Mouse (Mus musculus) adrenal gland, postnatal 4 days (tissue): ENCODE measurements around the gene Mgrn1. TPM values are rescaled to one million over a fixed set of nuclear protein-coding genes. Genes with fewer than 3 reads are reported as not detected.

Experiments
- DNase-seq, 2 experiments: peaks; one replicate each; pipeline ENCODE4 v3.0.0; 2021 to 2022; ENCODE audit warnings: low spot score in 2 of 2, mixed read lengths in 2 of 2
- total RNA-seq, 2 experiments: library from RNA; stranded (reverse); gene quantifications; 2 replicates each; pipeline ENCODE4 v1.2.3; 2021

Mgrn1 gene
- total RNA-seq, 2 experiments from 2014 or later: 91.7 to 96.1 TPM

DNA sequence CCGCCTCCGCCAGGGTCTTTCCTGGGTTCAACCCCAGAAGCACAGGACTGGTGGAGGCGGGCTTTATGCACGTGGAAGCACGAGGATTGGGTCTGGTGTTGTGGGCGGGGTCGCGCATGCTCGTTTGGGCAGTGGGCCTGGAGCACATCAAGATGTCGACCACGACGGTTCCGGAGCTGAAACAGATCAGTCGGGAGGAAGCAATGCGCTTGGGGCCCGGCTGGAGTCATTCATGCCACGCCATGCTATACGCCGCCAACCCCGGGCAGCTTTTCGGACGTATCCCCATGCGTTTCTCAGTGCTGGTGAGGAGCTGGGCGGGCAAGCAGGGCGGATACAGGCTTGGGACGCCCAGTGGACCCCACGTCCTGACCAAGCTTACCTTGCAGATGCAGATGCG, 52.9 kb downstream of the Mgrn1 start:
- DNase-seq: peak; percentile 95

DNA sequence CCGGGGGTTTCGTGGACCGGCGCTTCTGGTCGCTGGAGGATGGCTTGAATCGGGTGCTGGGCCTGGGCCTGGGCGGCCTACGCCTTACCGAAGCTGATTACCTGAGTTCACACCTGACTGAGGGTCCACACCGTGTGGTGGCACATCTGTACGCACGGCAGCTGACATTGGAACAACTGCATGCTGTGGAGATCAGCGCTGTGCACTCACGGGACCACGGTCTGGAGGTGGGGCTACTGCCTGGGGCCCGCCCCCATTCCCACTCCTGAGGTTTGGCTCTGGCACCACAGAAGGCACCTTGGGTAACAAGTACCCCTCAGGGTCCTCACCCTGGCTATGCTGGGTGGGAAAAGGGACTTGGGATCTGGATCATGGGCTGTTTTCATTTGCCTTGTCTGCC, 53.4 kb downstream of the Mgrn1 start:
- no peak for DNase-seq

DNA sequence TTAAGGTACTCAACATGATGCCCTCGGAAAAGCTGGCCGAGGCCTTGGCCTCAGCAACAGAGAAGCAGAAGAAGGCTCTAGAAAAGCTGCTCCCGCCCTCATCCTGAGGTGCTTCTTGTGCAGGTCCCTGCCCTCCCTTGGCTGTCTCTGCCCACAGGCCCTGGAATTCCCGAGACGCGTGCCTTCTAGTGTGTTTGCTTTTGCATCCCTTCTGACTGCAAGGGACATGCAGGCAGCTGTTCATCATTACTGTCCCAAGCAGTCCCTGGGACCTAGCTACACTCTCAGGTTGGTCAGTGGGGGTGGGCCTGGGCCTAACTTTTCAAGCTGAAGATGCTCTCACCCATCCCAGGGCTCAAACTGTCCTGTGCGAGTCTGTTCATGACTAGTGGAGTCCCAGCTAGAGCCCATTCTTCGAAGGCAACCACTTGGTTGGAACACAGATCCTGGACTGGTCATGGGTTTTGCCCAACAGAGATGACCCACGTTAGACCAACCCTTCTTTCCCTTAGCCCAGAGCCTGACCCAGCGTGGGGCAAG, 54.3 kb downstream of the Mgrn1 start:
- no peak for DNase-seq

DNA sequence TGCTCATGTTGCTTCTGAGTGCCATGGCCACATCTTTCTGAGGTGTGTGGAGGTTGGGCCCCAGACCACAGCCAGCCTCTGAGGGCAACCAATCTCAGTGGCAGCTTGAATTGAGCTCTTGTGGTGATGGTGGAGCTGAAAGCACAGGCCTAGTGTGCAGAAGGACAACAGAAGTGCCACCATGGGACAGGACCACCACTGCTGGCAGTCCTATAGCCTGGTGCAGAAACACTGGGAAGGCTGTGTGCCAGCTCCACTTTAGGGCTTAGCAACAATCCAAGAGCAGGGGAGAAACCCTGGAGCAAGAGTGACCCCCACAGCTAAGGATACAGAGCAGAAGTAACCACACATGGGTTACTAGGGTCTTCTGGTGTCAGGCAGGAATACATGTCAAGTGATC, 55.0 kb downstream of the Mgrn1 start:
- DNase-seq: no peak

DNA sequence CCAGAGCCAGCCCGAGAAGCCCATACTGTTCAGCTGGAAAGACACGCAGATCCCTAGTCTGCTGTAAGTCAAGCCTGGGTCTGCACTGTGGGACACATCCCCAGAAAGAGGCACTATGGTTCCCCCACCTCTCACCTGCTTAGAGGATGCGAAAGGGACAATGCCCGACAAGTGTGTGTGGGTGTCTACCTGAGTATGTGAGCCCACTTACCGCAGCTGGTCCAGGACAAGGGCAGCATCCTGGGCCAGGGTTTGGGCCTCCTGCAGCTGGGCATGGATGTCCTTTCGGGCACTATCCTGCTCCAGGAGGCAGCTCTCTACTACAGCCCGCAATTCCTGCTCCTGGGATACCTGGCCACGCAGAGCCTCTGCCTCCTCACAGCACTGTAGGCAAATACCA, 56.8 kb downstream of the Mgrn1 start:
- DNase-seq: no peak

DNA sequence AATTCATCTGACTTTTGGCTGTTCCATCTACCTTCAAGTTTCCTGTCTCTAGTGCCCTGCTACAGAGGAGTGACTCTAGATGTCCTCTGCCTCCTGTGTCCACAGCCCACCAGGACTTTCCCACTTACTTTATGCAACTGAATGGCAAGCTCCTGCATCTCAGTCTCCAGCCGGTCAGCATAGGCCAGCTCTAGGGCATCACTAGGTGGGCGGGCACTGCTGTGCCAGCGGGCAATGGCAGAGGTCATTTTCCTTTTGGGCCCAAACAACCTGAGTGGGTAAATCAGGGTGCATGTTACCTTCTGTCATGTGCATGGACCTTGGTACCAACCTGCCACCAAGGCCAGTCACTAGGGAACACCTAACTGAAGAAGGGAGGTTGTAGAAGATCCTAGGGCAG, 57.4 kb downstream of the Mgrn1 start:
- DNase-seq: no peak

DNA sequence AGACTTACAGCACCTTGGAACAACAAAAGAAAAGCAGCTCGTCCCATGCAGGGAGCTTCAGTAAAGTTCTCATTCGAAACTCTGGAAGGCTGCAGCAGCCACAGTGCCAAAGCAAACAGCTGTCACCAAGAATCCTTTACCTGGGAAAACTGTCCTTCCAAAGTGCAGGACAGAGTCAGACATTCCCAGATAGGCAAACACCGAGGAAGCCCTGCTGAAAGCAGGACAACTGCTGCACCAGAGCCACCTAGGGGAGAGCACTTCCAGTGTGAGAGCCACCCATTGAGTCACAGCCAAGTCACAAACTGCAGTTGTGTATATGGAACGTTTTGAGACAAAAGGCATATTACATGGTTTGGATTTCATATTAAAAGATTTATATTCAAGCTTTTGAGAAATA, 59.4 kb downstream of the Mgrn1 start:
- no peak for DNase-seq

DNA sequence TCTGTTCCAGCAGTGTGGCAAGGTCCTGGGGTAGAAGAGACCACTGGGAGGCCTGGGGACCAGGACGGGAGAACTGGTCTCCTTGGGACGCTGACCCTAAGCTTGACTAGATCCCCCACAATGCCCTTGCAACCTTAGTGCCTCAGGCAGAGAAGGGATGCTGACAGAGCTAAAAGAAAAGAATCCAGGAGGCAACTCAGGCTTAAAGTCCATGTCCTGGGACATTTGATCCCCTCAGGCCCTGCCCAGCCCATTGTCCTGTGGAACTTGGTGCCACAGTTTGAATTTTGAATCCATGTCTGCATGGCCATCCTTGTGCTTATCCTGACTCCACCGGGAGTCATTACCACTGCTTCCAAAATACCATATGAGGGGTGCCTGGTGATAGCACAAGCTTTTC, 60.1 kb downstream of the Mgrn1 start:
- no peak for DNase-seq

DNA sequence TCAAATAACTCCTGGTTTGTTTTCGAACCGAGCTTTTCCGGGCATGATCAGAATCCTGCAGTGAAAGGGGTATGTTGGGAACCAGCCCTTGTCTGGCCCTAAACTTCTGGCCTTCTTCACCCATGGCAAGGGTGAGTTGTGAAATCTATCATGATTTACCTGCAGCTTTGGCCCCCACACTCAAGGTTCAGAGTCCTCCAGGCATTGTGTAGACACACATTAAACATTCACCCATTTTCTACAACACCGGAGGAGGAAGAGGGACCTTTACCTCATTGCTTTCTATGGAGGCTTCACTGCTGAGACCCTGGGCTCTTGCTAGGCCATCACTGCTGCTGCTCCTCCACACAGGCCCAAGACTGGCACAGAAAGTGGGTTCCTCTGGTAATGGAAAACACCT, 61.3 kb downstream of the Mgrn1 start:
- DNase-seq: no peak

DNA sequence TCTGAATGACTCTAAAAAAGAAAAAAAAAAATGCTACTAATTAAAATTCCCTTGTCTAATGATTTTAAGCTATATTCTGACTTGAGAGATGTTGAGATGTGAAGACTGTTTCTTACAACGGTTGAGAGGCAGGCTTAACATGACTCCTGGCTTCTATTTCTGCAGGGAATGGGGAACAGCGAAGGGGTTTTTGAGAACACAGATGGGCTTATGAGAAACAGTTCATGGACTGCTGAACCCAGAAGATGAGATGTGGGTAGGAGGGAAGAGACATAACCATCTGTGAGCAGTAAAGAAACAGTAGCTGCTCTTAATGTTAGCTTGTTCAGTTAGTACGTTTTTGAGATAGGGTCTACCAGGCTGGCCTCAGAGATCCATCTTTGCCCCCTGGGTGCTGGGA, 70.6 kb downstream of the Mgrn1 start:
- no peak for DNase-seq

DNA sequence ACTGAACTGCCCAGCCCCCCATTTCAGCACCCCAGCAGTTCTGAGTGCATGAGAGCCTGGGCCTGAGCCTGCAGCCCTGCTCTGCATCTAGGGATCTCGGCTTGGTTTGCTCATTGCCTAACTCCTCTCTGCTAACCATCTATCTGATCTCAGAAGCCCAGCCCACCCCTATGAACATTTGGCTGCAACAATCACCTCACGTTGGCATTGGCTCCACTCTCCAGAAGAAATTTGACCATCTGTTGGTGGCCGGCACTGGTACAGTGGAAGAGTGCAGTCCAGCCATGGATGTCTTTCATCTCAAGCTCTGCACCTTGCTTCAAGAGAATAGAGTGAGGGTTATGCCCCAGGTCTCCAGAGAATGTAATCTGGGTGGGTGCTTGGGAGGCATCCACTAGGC, 71.4 kb downstream of the Mgrn1 start:
- DNase-seq: no peak

DNA sequence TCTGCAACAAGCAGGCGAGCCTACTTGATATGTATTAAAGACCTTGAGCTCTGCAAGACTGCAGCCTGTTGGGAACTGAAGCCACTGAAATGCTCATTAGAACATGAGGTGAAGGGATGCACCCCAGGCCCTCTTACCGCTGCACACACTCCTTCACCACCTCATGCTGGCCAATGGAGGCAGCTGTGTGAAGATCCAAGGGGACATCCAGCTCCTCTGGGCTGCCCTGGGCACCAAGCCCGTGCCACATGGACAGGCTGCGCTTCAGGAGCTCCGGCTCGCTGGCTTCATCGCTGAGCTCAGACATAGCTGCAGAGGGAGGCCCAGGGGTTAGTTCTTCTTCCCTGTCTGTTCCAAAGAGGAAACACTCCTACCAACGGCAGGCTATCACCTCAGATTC, 74.2 kb downstream of the Mgrn1 start:
- no peak for DNase-seq

DNA sequence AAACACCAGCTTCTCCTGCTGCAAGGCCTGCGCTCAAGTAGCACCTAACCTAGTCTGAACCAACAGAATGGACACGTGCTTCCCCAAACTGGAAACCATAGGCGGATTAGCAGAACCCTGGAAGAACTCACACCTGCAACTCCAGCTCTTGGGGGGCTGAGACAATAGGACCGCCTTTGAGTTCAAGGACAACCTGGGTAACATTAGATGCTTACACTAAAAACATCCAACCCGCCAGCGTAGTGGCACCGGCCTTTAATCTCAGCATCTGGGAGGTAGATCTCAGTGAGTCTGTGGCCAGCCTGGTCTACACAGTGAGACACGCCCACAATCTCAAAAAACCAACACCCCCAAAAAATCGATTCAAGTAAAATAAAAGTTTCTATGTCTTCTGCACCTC, 77.3 kb downstream of the Mgrn1 start:
- no peak for DNase-seq

DNA sequence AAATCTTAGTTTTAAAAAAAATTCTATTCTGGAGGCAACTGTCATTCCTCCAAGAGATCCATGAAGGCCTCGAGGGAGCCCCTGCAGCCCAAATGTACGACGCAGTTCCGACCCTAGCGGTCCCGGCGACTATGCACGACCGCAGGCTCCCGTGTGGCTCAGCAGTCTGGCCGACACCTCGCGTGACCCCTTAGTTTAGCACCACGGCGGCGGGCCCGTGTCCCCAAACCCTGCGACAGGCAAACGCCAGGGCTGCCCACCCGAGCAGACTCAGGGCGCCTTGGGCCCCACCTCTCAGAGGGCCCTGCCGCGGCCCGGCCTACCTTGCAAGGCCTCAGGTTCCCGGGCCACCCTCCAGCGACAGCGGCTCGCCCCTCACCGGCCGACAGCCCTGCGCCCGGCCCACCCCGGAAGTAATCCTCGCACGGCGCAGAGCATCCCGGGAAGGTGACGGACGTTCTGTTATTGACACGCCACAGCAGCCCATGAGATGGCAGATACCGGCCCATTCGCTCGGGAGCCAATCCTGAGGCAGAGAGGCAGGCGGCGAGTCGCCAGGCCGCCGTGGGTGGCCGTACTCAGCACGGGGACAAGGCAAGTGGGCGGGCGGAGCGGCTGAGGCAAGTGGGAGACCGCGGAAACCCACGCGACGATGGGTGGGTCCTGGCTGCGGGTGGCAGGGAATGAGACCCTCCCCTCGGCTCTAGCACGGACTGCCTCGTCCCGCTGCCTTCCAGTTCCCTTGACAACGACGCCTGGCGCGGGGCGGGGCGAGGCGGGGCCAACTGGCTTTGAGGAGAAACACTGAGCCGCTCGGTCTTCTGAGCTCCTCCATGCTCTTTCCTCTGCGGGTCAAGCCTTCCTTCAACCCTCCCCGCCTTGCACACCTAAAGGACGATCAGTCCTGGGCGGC, 78.0 kb downstream of the Mgrn1 start, which contains the start of gene Anks3:
Gene Anks3, minus strand, starts transcription at position 409 of the 913 bp plus-strand sequence.
- peak; percentile 88 to 95 for DNase-seq

DNA sequence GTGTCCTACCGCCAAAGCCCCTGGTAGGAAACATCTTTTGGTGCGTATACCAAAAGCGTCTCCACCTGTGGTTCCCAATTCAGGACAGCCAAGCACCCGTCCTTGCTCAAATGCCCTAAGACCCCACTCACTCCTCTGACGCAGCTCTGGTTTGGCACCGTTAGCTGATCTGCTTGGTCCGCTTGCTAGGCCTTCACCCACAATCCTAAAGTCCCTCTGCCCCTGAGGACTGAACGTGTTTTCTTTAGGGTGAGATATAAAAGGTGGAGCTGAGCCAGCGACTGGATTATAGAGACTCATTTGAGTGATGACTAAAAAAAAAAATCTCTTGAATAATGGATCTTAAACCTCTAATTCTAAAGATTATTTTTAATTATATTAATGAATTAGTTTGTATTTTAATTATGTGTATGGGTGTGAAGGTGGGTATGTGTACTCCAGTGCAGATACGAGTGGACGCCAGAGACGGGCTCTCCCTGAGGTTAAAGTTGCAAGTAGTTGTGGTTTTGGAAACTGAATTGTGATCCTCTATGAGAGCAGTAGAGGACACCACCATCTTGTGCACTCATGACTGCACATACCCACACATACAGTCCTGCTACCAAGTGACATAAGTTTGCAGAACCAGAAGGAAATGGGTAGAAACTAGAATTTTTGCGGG, 78.8 kb downstream of the Mgrn1 start:
- no peak for DNase-seq

DNA sequence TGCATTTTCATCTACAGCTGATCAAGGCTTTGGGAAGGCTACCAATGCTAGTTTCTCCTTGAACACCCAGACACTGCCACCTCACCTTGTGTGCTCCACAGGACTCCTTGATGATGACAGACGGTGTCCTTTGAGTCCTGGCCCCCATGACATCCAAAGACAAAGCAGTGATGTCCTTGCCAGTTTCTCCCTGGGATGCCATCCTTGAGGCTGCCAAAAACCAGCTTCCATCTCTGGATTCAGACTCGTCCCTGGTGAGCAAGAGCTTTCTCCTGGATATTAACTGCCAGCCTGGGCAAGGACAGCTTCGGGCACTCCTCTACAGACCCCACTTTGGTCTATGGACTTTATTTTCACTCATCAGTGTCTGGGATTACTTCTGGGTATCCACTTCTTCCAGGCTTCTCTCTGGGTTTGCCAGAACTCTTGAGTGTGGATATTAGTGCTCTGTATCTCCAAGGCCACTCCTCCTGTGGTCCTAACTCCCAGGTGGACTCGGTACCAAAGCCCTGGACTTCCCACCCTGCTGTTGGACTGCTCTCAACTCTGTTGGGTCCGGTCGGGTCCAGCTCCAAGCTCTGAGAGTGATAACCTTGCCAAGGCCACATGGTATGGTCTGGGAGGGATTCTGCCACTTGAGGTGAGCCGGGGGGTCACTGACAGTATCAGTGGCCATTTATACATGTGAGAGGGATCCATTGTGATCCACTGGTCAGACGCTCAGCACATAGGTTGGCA, 79.5 kb downstream of the Mgrn1 start:
- no peak for DNase-seq

DNA sequence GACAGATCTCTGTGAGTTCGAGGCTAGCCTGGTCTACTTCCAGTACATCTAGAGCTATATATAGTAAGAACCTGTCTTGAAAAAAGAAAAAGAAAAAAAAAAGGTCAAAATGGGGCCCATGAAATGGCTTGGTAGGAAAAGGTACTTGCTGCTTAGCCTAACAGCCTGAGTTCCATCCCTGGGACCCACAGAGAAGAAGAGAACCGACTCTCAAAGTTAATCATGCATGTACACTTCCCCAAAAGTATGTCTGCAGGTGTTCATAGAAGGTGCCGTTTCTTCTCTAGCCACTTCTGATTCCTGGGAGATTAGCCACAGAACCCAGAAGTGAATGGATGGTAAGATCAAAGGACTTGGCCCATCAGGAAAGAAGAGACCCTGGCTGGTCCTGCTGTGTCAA, 82.4 kb downstream of the Mgrn1 start:
- no peak for DNase-seq

DNA sequence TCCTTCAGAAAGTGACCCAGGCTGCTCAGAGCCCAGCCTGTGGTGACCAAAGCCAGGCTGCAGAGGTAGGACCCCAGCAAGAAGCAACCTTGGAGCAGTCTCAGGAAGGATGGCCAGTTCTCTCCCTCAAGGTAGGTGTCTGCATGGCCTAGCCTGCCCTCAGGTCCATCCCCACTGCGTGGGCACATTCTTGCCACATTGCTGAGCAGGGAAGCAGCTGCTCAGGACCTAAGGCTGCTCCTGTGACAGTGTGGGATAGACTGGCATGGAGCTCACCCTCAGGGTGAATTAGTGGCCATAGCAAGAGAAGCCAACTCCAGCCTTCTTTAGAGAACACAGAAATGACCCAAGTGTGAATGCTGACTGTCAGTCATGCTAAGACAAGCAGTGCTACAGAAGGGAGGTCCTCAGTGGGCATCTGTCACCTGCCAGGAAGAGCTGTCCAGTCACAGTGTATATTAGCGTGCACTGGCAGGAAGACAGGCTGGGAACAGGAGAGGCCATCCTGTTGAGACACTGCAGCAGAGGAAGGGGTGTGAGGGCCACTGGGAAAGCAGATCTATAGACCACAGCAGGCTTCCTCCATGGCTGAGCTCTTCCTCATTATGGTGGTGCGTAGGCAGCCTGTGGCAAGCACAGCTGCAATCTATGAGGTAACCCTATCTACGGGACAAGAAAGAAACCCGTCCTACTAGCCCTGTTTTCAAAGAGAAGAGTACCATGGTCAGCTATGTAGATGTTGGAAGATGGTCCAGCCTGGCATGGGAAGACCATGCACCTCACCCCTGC, 83.2 kb downstream of the Mgrn1 start:
- no peak for DNase-seq

DNA sequence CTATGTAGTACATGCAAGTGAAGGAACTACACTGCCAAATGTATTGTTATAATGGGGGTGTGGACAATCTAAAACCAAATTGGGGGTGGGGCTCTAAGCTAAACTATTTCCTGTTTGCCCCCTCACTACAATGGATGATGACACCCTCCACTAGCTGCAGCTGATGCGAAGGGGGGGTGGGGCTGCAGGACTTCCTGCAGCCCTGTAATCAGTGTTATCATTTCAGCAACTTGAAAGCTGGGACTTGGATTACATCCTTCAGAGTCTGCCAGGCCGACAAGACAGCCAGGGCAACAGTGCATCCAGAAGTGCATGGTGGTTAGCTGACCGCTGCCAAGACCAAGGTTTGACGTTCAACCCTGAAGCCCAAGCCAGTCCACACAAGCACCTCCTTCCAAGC, 85.6 kb downstream of the Mgrn1 start:
- DNase-seq: no peak

DNA sequence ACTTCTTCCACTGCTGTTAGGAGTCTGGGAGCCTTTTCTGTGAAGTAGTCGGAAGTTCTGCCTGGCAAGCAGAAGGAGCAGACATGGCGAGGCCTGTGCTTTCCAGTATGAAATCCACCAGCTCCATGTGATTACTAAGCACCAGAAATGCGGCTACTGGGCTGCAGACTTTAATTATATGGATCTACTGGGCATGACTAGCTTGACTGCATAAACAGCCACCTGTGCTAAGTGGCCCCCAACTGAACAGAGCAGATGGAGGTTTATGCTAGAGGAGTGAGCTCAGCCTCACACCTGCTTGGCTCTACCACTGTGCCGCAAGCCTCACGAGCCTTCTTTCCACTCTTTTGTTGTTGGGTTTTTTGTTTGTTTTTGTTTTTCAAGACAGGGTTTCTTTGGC, 88.5 kb downstream of the Mgrn1 start:
- DNase-seq: no peak

DNA sequence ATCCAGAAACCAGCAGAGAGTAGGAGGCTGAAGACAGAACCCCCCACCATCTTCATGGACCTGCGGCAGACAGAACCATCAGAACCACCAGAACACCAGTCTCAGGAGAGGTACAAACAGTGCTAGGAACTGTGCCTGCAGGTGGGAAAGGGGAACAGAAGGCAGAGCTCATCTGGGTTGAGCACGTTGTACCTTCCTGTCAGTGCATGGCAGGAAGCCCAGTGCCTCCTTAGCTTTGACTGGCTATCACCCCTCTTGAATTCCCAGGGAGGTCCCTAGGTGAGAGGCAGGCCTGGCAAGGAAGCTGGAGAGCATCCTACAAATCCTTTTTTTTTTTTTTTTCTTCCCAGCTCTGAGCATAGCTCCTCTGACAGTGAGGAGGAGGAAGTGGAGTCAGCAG, 90.1 kb downstream of the Mgrn1 start:
- no peak for DNase-seq
